Mouse (Mus musculus): ENCODE measurements around the gene Cenpv.
A peak's percentile ranks its signal among the peaks of the same experiment; 100 is the strongest.

Cenpv gene

GRCm38 (mm10) chr11:62557205-62557604 lies 18.1 kb upstream of the Cenpv start:
- Histone ChIP-seq H3K9me3 (ENCODE audit: low read length) (no peaks in the 10 kb centered on the region), H3K27me3 (ENCODE audit: insufficient read depth, low read length) (peaks cover 30% of the 10 kb centered on the region), H3K36me3 (ENCODE audit: insufficient read depth, low read length) (peaks cover 32% of the 10 kb centered on the region), H3K4me3 (replicated peaks; ENCODE audit: low read length) (no peak overlapping the region), H3K4me1 (replicated peaks; ENCODE audit: low read depth, low read length) (peaks cover 32% of the 10 kb centered on the region)
- TF ChIP-seq POU5F1 (IDR thresholded peaks at IDR 0.05; ENCODE audit: borderline replicate concordance, low read length), result no peak

GRCm38 (mm10) chr11:62555896-62556412 lies 16.9 kb upstream of the Cenpv start:
- Histone ChIP-seq H3K4me1 (replicated peaks; ENCODE audit: low read depth, low read length) (peaks cover 31% of the 10 kb centered on the region), H3K36me3 (ENCODE audit: insufficient read depth, low read length) (peaks cover 32% of the 10 kb centered on the region), H3K9me3 (ENCODE audit: low read length) (no peaks in the 10 kb centered on the region), H3K27me3 (ENCODE audit: insufficient read depth, low read length) (peaks cover 20% of the 10 kb centered on the region), H3K4me3 (replicated peaks; ENCODE audit: low read length) (no peak overlapping the region)
- no peak for TF ChIP-seq POU5F1 (IDR thresholded peaks at IDR 0.05; ENCODE audit: borderline replicate concordance, low read length)
- TF ChIP-seq CTCF (conservative IDR thresholded peaks at IDR 0.05; ENCODE audit: low read length), result no peak
- TF ChIP-seq NANOG (IDR thresholded peaks at IDR 0.05; ENCODE audit: borderline replicate concordance, low read length), result no peak

GRCm38 (mm10) chr11:62554934-62555517 lies 16.0 kb upstream of the Cenpv start:
- Histone ChIP-seq H3K4me3 (replicated peaks; ENCODE audit: low read length) (peak overlapping the region; percentile 81), H3K4me1 (replicated peaks; ENCODE audit: low read depth, low read length) (peaks cover 22% of the 10 kb centered on the region), H3K27me3 (ENCODE audit: insufficient read depth, low read length) (peaks cover 11% of the 10 kb centered on the region), H3K9me3 (ENCODE audit: low read length) (no peaks in the 10 kb centered on the region), H3K36me3 (ENCODE audit: insufficient read depth, low read length) (peaks cover 32% of the 10 kb centered on the region)
- TF ChIP-seq NANOG (IDR thresholded peaks at IDR 0.05; ENCODE audit: borderline replicate concordance, low read length) (no peak), POU5F1 (IDR thresholded peaks at IDR 0.05; ENCODE audit: borderline replicate concordance, low read length) (no peak), CTCF (conservative IDR thresholded peaks at IDR 0.05; ENCODE audit: low read length) (no peak)

- Histone ChIP-seq H3K4me1 (replicated peaks; ENCODE audit: low read depth, low read length) (peaks cover 28% of the 10 kb centered on the region), H3K36me3 (ENCODE audit: insufficient read depth, low read length) (peaks cover 32% of the 10 kb centered on the region), H3K27me3 (ENCODE audit: insufficient read depth, low read length) (peaks cover 4% of the 10 kb centered on the region; the same call in 1 of the 2 replicates), H3K4me3 (replicated peaks; ENCODE audit: low read length) (peak overlapping the region; percentile 81), H3K9me3 (ENCODE audit: low read length) (no peaks in the 10 kb centered on the region)
- TF ChIP-seq CTCF (conservative IDR thresholded peaks at IDR 0.05; ENCODE audit: low read length) (no peak), NANOG (IDR thresholded peaks at IDR 0.05; ENCODE audit: borderline replicate concordance, low read length) (no peak), POU5F1 (IDR thresholded peaks at IDR 0.05; ENCODE audit: borderline replicate concordance, low read length) (no peak)
These were observed 15.2 kb upstream of the Cenpv start for GRCm38 (mm10) chr11:62554163-62554855.

- H3K4me3 ChIP-seq (replicated peaks; ENCODE audit: low read length), result peak overlapping the region; percentile 81
- peaks cover 31% of the 10 kb centered on the region for H3K4me1 ChIP-seq (replicated peaks; ENCODE audit: low read depth, low read length)
- TF ChIP-seq NANOG (IDR thresholded peaks at IDR 0.05; ENCODE audit: borderline replicate concordance, low read length), result no peak
- no peaks in the 10 kb centered on the region for H3K27me3 ChIP-seq (ENCODE audit: insufficient read depth, low read length)
- H3K36me3 ChIP-seq (ENCODE audit: insufficient read depth, low read length), result peaks cover 32% of the 10 kb centered on the region
- H3K9me3 ChIP-seq (ENCODE audit: low read length), result no peaks in the 10 kb centered on the region
These were observed 14.6 kb upstream of the Cenpv start for GRCm38 (mm10) chr11:62553633-62554032.

GRCm38 (mm10) chr11:62553186-62553585 lies 14.1 kb upstream of the Cenpv start:
- H3K4me3 ChIP-seq (replicated peaks; ENCODE audit: low read length), result peak overlapping the region; percentile 81
- no peaks in the 10 kb centered on the region for H3K27me3 ChIP-seq (ENCODE audit: insufficient read depth, low read length)
- H3K9me3 ChIP-seq (ENCODE audit: low read length), result no peaks in the 10 kb centered on the region
- H3K36me3 ChIP-seq (ENCODE audit: insufficient read depth, low read length), result peaks cover 32% of the 10 kb centered on the region
- TF ChIP-seq CTCF (conservative IDR thresholded peaks at IDR 0.05; ENCODE audit: low read length) (no peak), NANOG (IDR thresholded peaks at IDR 0.05; ENCODE audit: borderline replicate concordance, low read length) (no peak), POU5F1 (IDR thresholded peaks at IDR 0.05; ENCODE audit: borderline replicate concordance, low read length) (no peak)
- H3K4me1 ChIP-seq (replicated peaks; ENCODE audit: low read depth, low read length), result peaks cover 32% of the 10 kb centered on the region

- TF ChIP-seq NANOG (IDR thresholded peaks at IDR 0.05; ENCODE audit: borderline replicate concordance, low read length) (no peak), CTCF (conservative IDR thresholded peaks at IDR 0.05; ENCODE audit: low read length) (no peak), POU5F1 (IDR thresholded peaks at IDR 0.05; ENCODE audit: borderline replicate concordance, low read length) (no peak)
- peak overlapping the region; percentile 90 for H3K4me3 ChIP-seq (replicated peaks; ENCODE audit: low read length)
- no peaks in the 10 kb centered on the region for H3K9me3 ChIP-seq (ENCODE audit: low read length)
- H3K4me1 ChIP-seq (replicated peaks; ENCODE audit: low read depth, low read length), result peaks cover 32% of the 10 kb centered on the region
- no peaks in the 10 kb centered on the region for H3K27me3 ChIP-seq (ENCODE audit: insufficient read depth, low read length)
- H3K36me3 ChIP-seq (ENCODE audit: insufficient read depth, low read length), result peaks cover 32% of the 10 kb centered on the region
These were observed 12.4 kb upstream of the Cenpv start for GRCm38 (mm10) chr11:62551226-62552119.

GRCm38 (mm10) chr11:62550727-62551225 lies 11.7 kb upstream of the Cenpv start, which contains the start of gene Ubb:
TSS of gene Ubb (plus strand) at chr11:62551171.
- peaks cover 35% of the 10 kb centered on the region for H3K4me1 ChIP-seq (replicated peaks; ENCODE audit: low read depth, low read length)
- TF ChIP-seq POU5F1 (IDR thresholded peaks at IDR 0.05; ENCODE audit: borderline replicate concordance, low read length), result no peak
- TF ChIP-seq NANOG (IDR thresholded peaks at IDR 0.05; ENCODE audit: borderline replicate concordance, low read length), result no peak
- no peak for TF ChIP-seq CTCF (conservative IDR thresholded peaks at IDR 0.05; ENCODE audit: low read length)
- H3K9me3 ChIP-seq (ENCODE audit: low read length), result no peaks in the 10 kb centered on the region
- peaks cover 32% of the 10 kb centered on the region for H3K36me3 ChIP-seq (ENCODE audit: insufficient read depth, low read length)
- H3K27me3 ChIP-seq (ENCODE audit: insufficient read depth, low read length), result no peaks in the 10 kb centered on the region
- H3K4me3 ChIP-seq (replicated peaks; ENCODE audit: low read length), result peak within 1 kb of the TSS; percentile 90
